Mouse (Mus musculus) liver, adult 2 months (tissue): ENCODE measurements at regions not wholly inside any gene's neighbourhood (a gene's known extent, or its start where the extent isn't known, plus 50 kb on each side); places are given as distances from the start of the nearest gene placed in this dataset.
"Not testable (repeated sequence)": the region's sequence is repeated elsewhere in the genome, so short reads cannot be mapped to it uniquely, and the experiment has no call there.

Source experiments
- DNase-seq: peaks from one replicate; pipeline ENCODE4 v3.0.0-alpha.2; 2011; ENCODE audit warnings: low read depth, low spot score; ENCODE audit errors: extremely low read depth
- H3K27ac ChIP-seq: fragments of 200-500 bp; replicated peaks from 2 replicates; pipeline ENCODE4 v1.5.1; 2012; ENCODE audit warnings: low read depth, mild to moderate bottlenecking, control low read depth, inconsistent platforms, low read length; ENCODE audit not compliant: insufficient read depth
- H3K27me3 ChIP-seq: fragments of 200-500 bp; 2 replicates; pipeline ENCODE4 v1.6.1; 2012; ENCODE audit warnings: mild to moderate bottlenecking, moderate library complexity, low read length, inconsistent platforms; ENCODE audit not compliant: control insufficient read depth, insufficient read depth
- H3K36me3 ChIP-seq: fragments of 200-500 bp; 2 replicates; pipeline ENCODE4 v1.6.1; 2012; ENCODE audit warnings: low read length, inconsistent platforms; ENCODE audit not compliant: control insufficient read depth, insufficient read depth
- H3K4me1 ChIP-seq: fragments of 200-500 bp; 2 replicates; pipeline ENCODE4 v1.6.1; 2011; ENCODE audit warnings: low read length; ENCODE audit not compliant: control insufficient read depth, insufficient read depth
- H3K4me3 ChIP-seq: fragments of 200-500 bp; 2 replicates; pipeline ENCODE4 v1.5.1; 2011; ENCODE audit warnings: low read depth, mild to moderate bottlenecking, control low read depth, low read length, moderate library complexity; ENCODE audit not compliant: insufficient read depth
- H3K79me2 ChIP-seq: fragments of 200-500 bp; 2 replicates; pipeline ENCODE4 v1.6.1; 2012; ENCODE audit warnings: inconsistent platforms, mild to moderate bottlenecking, low read length, moderate library complexity; ENCODE audit not compliant: control insufficient read depth, insufficient read depth
- H3K9ac ChIP-seq: fragments of 200-500 bp; 2 replicates; pipeline ENCODE4 v1.6.1; 2012; ENCODE audit warnings: low read depth, mild to moderate bottlenecking, control low read depth, inconsistent platforms, low read length
- CTCF ChIP-seq: fragments of 200-500 bp; IDR thresholded peaks from 2 replicates; pipeline ENCODE4 v1.5.1; 2011; ENCODE audit warnings: low read depth, low read length, control low read depth
- POLR2A ChIP-seq: fragments of 200-500 bp; IDR thresholded peaks from 2 replicates; pipeline ENCODE4 v1.6.1; 2011; ENCODE audit warnings: low read length, control low read depth; ENCODE audit not compliant: insufficient read depth; ENCODE audit errors: extremely low read depth
- WGBS: fragments of 180-500 bp; shearing (Covaris S2); methylation state at CpG from one replicate; pipeline ENCODE4 v1.1.7; 2018; 5-methylcytosine and 5-hydroxymethylcytosine counted together

- Histone ChIP-seq H3K36me3 (no peaks in the 10 kb centered on the region), H3K27ac (no peak overlapping the region), H3K27me3 (no peaks in the 10 kb centered on the region), H3K4me1 (no peaks in the 10 kb centered on the region), H3K9ac (no peak overlapping the region), H3K79me2 (no peaks in the 10 kb centered on the region), H3K4me3 (no peak overlapping the region)
- no peak for DNase-seq
- no peak for TF ChIP-seq CTCF
- no peak for TF ChIP-seq POLR2A
- 90% methylated on average over 11 of the region's 11 CpGs for WGBS
Observed at GRCm38 (mm10) chr12:65426884-65427283, 201.6 kb downstream of the Wdr20rt start.

- Histone ChIP-seq H3K36me3 (no peaks in the 10 kb centered on the region), H3K4me3 (no peak overlapping the region), H3K27ac (no peak overlapping the region), H3K79me2 (no peaks in the 10 kb centered on the region), H3K27me3 (no peaks in the 10 kb centered on the region), H3K4me1 (no peaks in the 10 kb centered on the region), H3K9ac (no peak overlapping the region)
- TF ChIP-seq POLR2A (no peak), CTCF (no peak)
- DNase-seq = no peak
- 67% methylated on average over 23 of the region's 23 CpGs for WGBS
Observed at GRCm38 (mm10) chr12:65428214-65428981, 203.1 kb downstream of the Wdr20rt start.

GRCm38 (mm10) chr12:65450845-65451244, 225.5 kb downstream of the Wdr20rt start:
- whole genome bisulfite sequencing = 73% methylated on average over 4 of the region's 4 CpGs

GRCm38 (mm10) chr12:65455683-65456082, 230.4 kb downstream of the Wdr20rt start:
- WGBS = 86% methylated on average over 3 of the region's 3 CpGs

More at GRCm38 (mm10) chr12:65450845-65451244, 225.5 kb downstream of the Wdr20rt start:
- H3K9ac ChIP-seq = no peak overlapping the region
- TF ChIP-seq CTCF (no peak), POLR2A (no peak)
- H3K4me3 ChIP-seq = no peak overlapping the region
- no peaks in the 10 kb centered on the region for H3K4me1 ChIP-seq
- H3K79me2 ChIP-seq = no peaks in the 10 kb centered on the region
- H3K27me3 ChIP-seq = no peaks in the 10 kb centered on the region
- DNase-seq = no peak
- H3K27ac ChIP-seq = no peak overlapping the region
- H3K36me3 ChIP-seq = no peaks in the 10 kb centered on the region

GRCm38 (mm10) chr12:65456956-65457355, 231.6 kb downstream of the Wdr20rt start:
- no peak for DNase-seq
- Histone ChIP-seq H3K4me3 (no peak overlapping the region), H3K27me3 (no peaks in the 10 kb centered on the region), H3K27ac (no peak overlapping the region), H3K4me1 (no peaks in the 10 kb centered on the region), H3K36me3 (no peaks in the 10 kb centered on the region), H3K79me2 (no peaks in the 10 kb centered on the region), H3K9ac (no peak overlapping the region)
- no peak for TF ChIP-seq POLR2A
- no peak for TF ChIP-seq CTCF
- WGBS = 81% methylated on average over 3 of the region's 3 CpGs

More at GRCm38 (mm10) chr12:65455683-65456082, 230.4 kb downstream of the Wdr20rt start:
- H3K36me3 ChIP-seq = no peaks in the 10 kb centered on the region
- H3K79me2 ChIP-seq = no peaks in the 10 kb centered on the region
- DNase-seq = no peak
- no peak overlapping the region for H3K4me3 ChIP-seq
- H3K4me1 ChIP-seq = no peaks in the 10 kb centered on the region
- no peaks in the 10 kb centered on the region for H3K27me3 ChIP-seq
- H3K27ac ChIP-seq = no peak overlapping the region
- H3K9ac ChIP-seq = no peak overlapping the region
- TF ChIP-seq POLR2A (no peak), CTCF (no peak)

- Histone ChIP-seq H3K27me3 (no peaks in the 10 kb centered on the region), H3K36me3 (no peaks in the 10 kb centered on the region), H3K4me1 (no peaks in the 10 kb centered on the region), H3K79me2 (no peaks in the 10 kb centered on the region), H3K4me3 (no peak overlapping the region), H3K27ac (no peak overlapping the region), H3K9ac (no peak overlapping the region)
- WGBS = 59% methylated on average over 2 of the region's 2 CpGs
- DNase-seq = no peak
- TF ChIP-seq POLR2A = no peak
- no peak for TF ChIP-seq CTCF
Observed at GRCm38 (mm10) chr12:65464246-65464645, 238.9 kb downstream of the Wdr20rt start.

GRCm38 (mm10) chr12:65478674-65479073, 253.4 kb downstream of the Wdr20rt start:
- H3K9ac ChIP-seq, H3K27me3 ChIP-seq, H3K27ac ChIP-seq, H3K79me2 ChIP-seq, H3K36me3 ChIP-seq, H3K4me1 ChIP-seq, H3K4me3 ChIP-seq: not testable (repeated sequence)
- DNase-seq = peak; percentile 11
- WGBS = 23% methylated on average over 9 of the region's 9 CpGs
